Comparison of ENCODE assay signal across 8 mouse cellular contexts in genomic region chr7:110843916-110844874, GRCm38 (mm10). TPM values are rescaled to one million over a fixed set of nuclear protein-coding genes. Genes with fewer than 3 reads are reported as not detected.
A peak's percentile ranks its signal among the peaks of the same experiment; 100 is the strongest.
DNase-seq lines count a peak whose midpoint lies in the region; ATAC-seq and TF ChIP-seq lines count a peak whose summit lies in the region.

TSS of gene Rnf141 (minus strand) at chr7:110844457.

- TF ChIP-seq EP300 in CH12.LX (IDR thresholded peaks at IDR 0.05; ENCODE audit: low read length) = no peak
- no peak for TF ChIP-seq EP300 in heart, postnatal 0 days (IDR thresholded peaks at IDR 0.05; ENCODE audit: low read depth)

- H3K79me2 ChIP-seq in CH12.LX (replicated peaks; ENCODE audit: control insufficient read depth, extremely low read depth, insufficient read depth, poor library complexity, severe bottlenecking) = peaks cover 3% of the 10 kb centered on the region

- no peak; the same call in none of the 2 replicates for TF ChIP-seq RAD21 in CH12.LX (IDR thresholded peaks at IDR 0.05; ENCODE audit: low read depth, low read length)

- peaks cover 2% of the 10 kb centered on the region for H3K9me3 ChIP-seq in CH12.LX (replicated peaks; ENCODE audit: low read length)
- 0 out of 2 replicates have a peak, but pooled peaks cover 4% of the 10 kb centered on the region for H3K9me3 ChIP-seq in forebrain, embryonic 12.5 days
- no peaks in the 10 kb centered on the region for H3K9me3 ChIP-seq in heart, postnatal 0 days (replicated peaks; ENCODE audit: control insufficient read depth, low read length)
- no peaks in the 10 kb centered on the region for H3K9me3 ChIP-seq in liver, embryonic 16.5 days (replicated peaks; ENCODE audit: control insufficient read depth, low read length)
- H3K9me3 ChIP-seq in neural tube, embryonic 13.5 days = no peaks in the 10 kb centered on the region

- peak within 1 kb of the TSS; percentile 50 for H3K9ac ChIP-seq in CH12.LX (ENCODE audit: insufficient read depth, low read depth)
- peak within 1 kb of the TSS; percentile 83 for H3K9ac ChIP-seq in forebrain, embryonic 12.5 days
- peak within 1 kb of the TSS; percentile 80 for H3K9ac ChIP-seq in heart, postnatal 0 days (replicated peaks; ENCODE audit: low read depth, low read length)
- peak within 1 kb of the TSS; percentile 95 for H3K9ac ChIP-seq in liver, embryonic 16.5 days (ENCODE audit: low read depth, low read length)
- peak within 1 kb of the TSS; percentile 89 for H3K9ac ChIP-seq in neural tube, embryonic 13.5 days

- DNase-seq in CH12.LX (ENCODE audit: extremely low read depth) = peak; percentile 96
- DNase-seq in c-Kit-positive CD71-positive TER-119-negative erythroid progenitor cells, embryonic 14.5 days (ENCODE audit: low read depth) = peak; percentile 90
- DNase-seq in heart, postnatal 0 days (ENCODE audit: low spot score) = peak; percentile 91
- peak; percentile 96 to 97 for DNase-seq in kidney, postnatal 4 days

- H3K4me3 ChIP-seq in CH12.LX (replicated peaks in 1 of 3; ENCODE audit: low read depth in 2 of 3, low read length in 2 of 3, poor library complexity in 1 of 3) = peak within 1 kb of the TSS; percentile 71 to 85 (median 79)
- peak within 1 kb of the TSS; percentile 67 for H3K4me3 ChIP-seq in forebrain, embryonic 12.5 days (replicated peaks)
- peak within 1 kb of the TSS; percentile 76 for H3K4me3 ChIP-seq in heart, postnatal 0 days (ENCODE audit: low read depth, low read length)
- H3K4me3 ChIP-seq in liver, embryonic 16.5 days (ENCODE audit: low read depth, low read length) = peak within 1 kb of the TSS; percentile 92
- H3K4me3 ChIP-seq in neural tube, embryonic 13.5 days = peak within 1 kb of the TSS; percentile 61
- peak within 1 kb of the TSS; percentile 99 for H3K4me3 ChIP-seq in testis, adult 2 months (ENCODE audit: control insufficient read depth, low read depth, low read length)

- WGBS in forebrain, embryonic 12.5 days = 1% methylated on average over 42 of the region's 42 CpGs
- under 1% methylated on average over 42 of the region's 42 CpGs for WGBS in heart, postnatal 0 days
- under 1% methylated on average over 42 of the region's 42 CpGs for WGBS in liver, embryonic 16.5 days (ENCODE audit: insufficient replicate concordance)
- WGBS in neural tube, embryonic 13.5 days = under 1% methylated on average over 42 of the region's 42 CpGs

- peak within 1 kb of the TSS; percentile 76 for H3K4me2 ChIP-seq in CH12.LX (ENCODE audit: insufficient read depth, low read depth, poor library complexity, severe bottlenecking)
- peak within 1 kb of the TSS; percentile 70 for H3K4me2 ChIP-seq in forebrain, embryonic 12.5 days
- H3K4me2 ChIP-seq in heart, postnatal 0 days (ENCODE audit: low read depth, low read length) = peak within 1 kb of the TSS; percentile 75
- H3K4me2 ChIP-seq in liver, embryonic 16.5 days (ENCODE audit: low read depth, low read length) = peak within 1 kb of the TSS; percentile 85
- peak within 1 kb of the TSS; percentile 71 for H3K4me2 ChIP-seq in neural tube, embryonic 13.5 days

- peaks cover 3 to 26% of the 10 kb centered on the region in 2 experiments for H3K4me1 ChIP-seq in CH12.LX (ENCODE audit: control insufficient read depth in 1 of 2, insufficient read depth in 2 of 2)
- peaks cover 10% of the 10 kb centered on the region for H3K4me1 ChIP-seq in forebrain, embryonic 12.5 days
- H3K4me1 ChIP-seq in heart, postnatal 0 days (ENCODE audit: control insufficient read depth, insufficient read depth) = peaks cover 6% of the 10 kb centered on the region
- H3K4me1 ChIP-seq in liver, embryonic 16.5 days (ENCODE audit: control insufficient read depth, low read depth, low read length) = peaks cover 26% of the 10 kb centered on the region
- H3K4me1 ChIP-seq in neural tube, embryonic 13.5 days (replicated peaks) = peaks cover 6% of the 10 kb centered on the region
- peaks cover 5% of the 10 kb centered on the region for H3K4me1 ChIP-seq in testis, adult 2 months (ENCODE audit: control insufficient read depth, insufficient read depth, low read length)

- no peaks in the 10 kb centered on the region for H3K27me3 ChIP-seq in CH12.LX (replicated peaks)
- no peaks in the 10 kb centered on the region for H3K27me3 ChIP-seq in forebrain, embryonic 12.5 days
- H3K27me3 ChIP-seq in heart, postnatal 0 days (ENCODE audit: control insufficient read depth, insufficient read depth, low read length) = no peaks in the 10 kb centered on the region
- H3K27me3 ChIP-seq in liver, embryonic 16.5 days (ENCODE audit: control insufficient read depth, insufficient read depth, low read depth, low read length) = no peaks in the 10 kb centered on the region
- no peaks in the 10 kb centered on the region for H3K27me3 ChIP-seq in neural tube, embryonic 13.5 days
- H3K27me3 ChIP-seq in testis, adult 2 months (ENCODE audit: control insufficient read depth, insufficient read depth, low read length) = no peaks in the 10 kb centered on the region

- peak within 1 kb of the TSS; percentile 48 for H3K27ac ChIP-seq in CH12.LX (ENCODE audit: insufficient read depth, low read depth)
- H3K27ac ChIP-seq in forebrain, embryonic 12.5 days = peak within 1 kb of the TSS; percentile 86
- H3K27ac ChIP-seq in heart, postnatal 0 days (ENCODE audit: low read depth) = peak within 1 kb of the TSS; percentile 89
- H3K27ac ChIP-seq in liver, embryonic 16.5 days (ENCODE audit: low read length) = peak within 1 kb of the TSS; percentile 99
- H3K27ac ChIP-seq in neural tube, embryonic 13.5 days (replicated peaks) = peak within 1 kb of the TSS; percentile 83
- H3K27ac ChIP-seq in testis, adult 2 months (ENCODE audit: control insufficient read depth, insufficient read depth, low read depth, low read length) = peak within 1 kb of the TSS; percentile 89

- peaks cover 0 to 4% of the 10 kb centered on the region in 2 experiments for H3K36me3 ChIP-seq in CH12.LX (replicated peaks in 1 of 2; ENCODE audit: control insufficient read depth in 1 of 2, insufficient read depth in 1 of 2, low read length in 1 of 2)
- H3K36me3 ChIP-seq in forebrain, embryonic 12.5 days (replicated peaks) = no peaks in the 10 kb centered on the region
- no peaks in the 10 kb centered on the region; the same call in 1 of the 2 replicates for H3K36me3 ChIP-seq in heart, postnatal 0 days (replicated peaks; ENCODE audit: control insufficient read depth, insufficient read depth, low read length)
- H3K36me3 ChIP-seq in liver, embryonic 16.5 days (ENCODE audit: control insufficient read depth, insufficient read depth) = no peaks in the 10 kb centered on the region
- H3K36me3 ChIP-seq in neural tube, embryonic 13.5 days = no peaks in the 10 kb centered on the region
- no peaks in the 10 kb centered on the region for H3K36me3 ChIP-seq in testis, adult 2 months (ENCODE audit: control insufficient read depth, insufficient read depth, low read length)

- peak; percentile 79 for TF ChIP-seq POLR2A in CH12.LX (IDR thresholded peaks at IDR 0.05; ENCODE audit: low read depth, low read length)
- TF ChIP-seq POLR2A in testis, adult 2 months (IDR thresholded peaks at IDR 0.05; ENCODE audit: control insufficient read depth, low read depth, low read length) = peak; percentile 95

- peak in 1 of 2 experiments; percentile 73; a peak in 2 of 4 replicates for TF ChIP-seq CTCF in CH12.LX (conservative IDR thresholded peaks at IDR 0.05 in 1 of 2, IDR thresholded peaks at IDR 0.05 in 1 of 2; ENCODE audit: low read depth in 2 of 2, low read length in 2 of 2)
- TF ChIP-seq CTCF in heart, postnatal 0 days (IDR thresholded peaks at IDR 0.05; ENCODE audit: low read depth) = peak; percentile 53
- peak; percentile 41; the same call in 1 of the 2 replicates for TF ChIP-seq CTCF in testis, adult 2 months (IDR thresholded peaks at IDR 0.05; ENCODE audit: control insufficient read depth, insufficient read depth, insufficient replicate concordance, low read depth, low read length)

- dilution Hi-C loops in CH12.LX (cut with MboI; ENCODE audit: extremely low pct_ligation_motif_present, extremely low pct_unique_long_range_greater_than_20kb, low sequenced_read_pairs) = no loop called here

- ATAC-seq in forebrain, embryonic 12.5 days (ENCODE audit: low FRiP score) = peak; percentile 95
- peak; percentile 92 for ATAC-seq in heart, postnatal 0 days (ENCODE audit: insufficient read depth, low read depth)
- peak; percentile 88 for ATAC-seq in liver, embryonic 16.5 days (ENCODE audit: low read depth)
- peak; percentile 96 for ATAC-seq in neural tube, embryonic 13.5 days (ENCODE audit: low read depth)

- in situ Hi-C loops in CH12.LX (cut with MboI; ENCODE audit: low pct_ligation_motif_present, low pct_unique_long_range_greater_than_20kb, low sequenced_read_pairs) = no loop called here

TF ChIP-seq in CH12.LX, 34 proteins besides CTCF, POLR2A, EP300 and RAD21 (continues in another document):
- no peak for TF ChIP-seq PAX5 (IDR thresholded peaks at IDR 0.05; ENCODE audit: low read length)
- TF ChIP-seq MAX (IDR thresholded peaks at IDR 0.05; ENCODE audit: low read length) = peak; percentile 61; the same call in 1 of the 2 replicates
- peak; percentile 83; the same call in 1 of the 2 replicates for TF ChIP-seq UBTF (IDR thresholded peaks at IDR 0.05; ENCODE audit: low read depth, low read length)
- peak; percentile 75 for TF ChIP-seq ZNF384 (IDR thresholded peaks at IDR 0.05; ENCODE audit: low read depth, low read length)
- no peak for TF ChIP-seq USF2 (conservative IDR thresholded peaks at IDR 0.05; ENCODE audit: low read depth, low read length)
- peak; percentile 53; the same call in 1 of the 2 replicates for TF ChIP-seq MEF2A (IDR thresholded peaks at IDR 0.05; ENCODE audit: borderline replicate concordance, low read depth, low read length)
- no peak for TF ChIP-seq TBP (conservative IDR thresholded peaks at IDR 0.05; ENCODE audit: low read depth, low read length)
- peak; percentile 97 for TF ChIP-seq MXI1 (IDR thresholded peaks at IDR 0.05; ENCODE audit: low read depth, low read length)
- TF ChIP-seq NELFE (IDR thresholded peaks at IDR 0.05; ENCODE audit: low read depth, low read length) = peak; percentile 77; the same call in 1 of the 2 replicates
- TF ChIP-seq IRF4 (IDR thresholded peaks at IDR 0.05; ENCODE audit: low read depth, low read length) = peak; percentile 41
- TF ChIP-seq JUN (IDR thresholded peaks at IDR 0.05; ENCODE audit: insufficient read depth, low read depth, low read length) = no peak
- peak; percentile 84 for TF ChIP-seq HCFC1 (IDR thresholded peaks at IDR 0.05; ENCODE audit: low read depth, low read length)

RNA-seq across cellular contexts. Expression of gene Rnf141, which starts in this region (rescaled TPM):
- total RNA-seq in CH12.LX (2012; rRNA removed) = 17.1 and 18.1 TPM in 2 replicates
- 21.5 and 31.5 TPM in 2 replicates for total RNA-seq in CH12.LX (2014; rRNA removed)
- polyA plus RNA-seq in CH12.LX (2012; ENCODE audit: insufficient read length, low read depth) = 16.1 and 18.3 TPM in 2 replicates
- 25.8 and 29.1 TPM in 2 replicates for polyA plus RNA-seq in forebrain, embryonic 12.5 days (2016; fragmentation: Nextera tagmentation; extraction: Ambion mirVana)
- total RNA-seq in heart, postnatal 0 days (2014; rRNA removed; ENCODE audit: low replicate concordance) = 59.9 and 144 TPM in 2 replicates
- 22.7 and 26.4 TPM in 2 replicates for polyA plus RNA-seq in heart, postnatal 0 days (2015; fragmentation: Nextera tagmentation; extraction: Ambion mirVana)
- 29.0 and 30.7 TPM in 2 replicates for polyA plus RNA-seq in liver, embryonic 16.5 days (2015; fragmentation: Nextera tagmentation; extraction: Ambion mirVana)
- polyA plus RNA-seq in neural tube, embryonic 13.5 days (2015; fragmentation: Nextera tagmentation; extraction: Ambion mirVana) = 30.0 and 32.2 TPM in 2 replicates
- polyA plus RNA-seq in testis, adult 2 months (2012; rRNA removed) = 71.2 and 76.4 TPM in 2 replicates

Comparison
In these comparisons a context has a peak if more than half of its experiments do, and no peak if none do; other contexts are left out.
1. Peak in every context shown above with its lines: DNase-seq, ATAC-seq, H3K4me3 ChIP-seq and H3K27ac ChIP-seq.
2. H3K27ac ChIP-seq: peak in every context shown above with its lines; median percentile 99 in liver, embryonic 16.5 days; 89 in heart, postnatal 0 days; 89 in testis, adult 2 months; 86 in forebrain, embryonic 12.5 days; 83 in neural tube, embryonic 13.5 days; 48 in CH12.LX.